Mouse (Mus musculus): ENCODE data around the gene Cldn24.

Cldn24 gene

GRCm38 (mm10) chr8:47832616-47833015, 10.7 kb downstream of the Cldn24 start:
- DNase-seq (ENCODE audit: low spot score): no peak

- DNase-seq (ENCODE audit: low spot score): no peak
These were observed 12.0 kb downstream of the Cldn24 start for GRCm38 (mm10) chr8:47833944-47834343.

- DNase-seq (ENCODE audit: low spot score): no peak
These were observed 21.1 kb downstream of the Cldn24 start for GRCm38 (mm10) chr8:47843063-47843462.

DNA sequence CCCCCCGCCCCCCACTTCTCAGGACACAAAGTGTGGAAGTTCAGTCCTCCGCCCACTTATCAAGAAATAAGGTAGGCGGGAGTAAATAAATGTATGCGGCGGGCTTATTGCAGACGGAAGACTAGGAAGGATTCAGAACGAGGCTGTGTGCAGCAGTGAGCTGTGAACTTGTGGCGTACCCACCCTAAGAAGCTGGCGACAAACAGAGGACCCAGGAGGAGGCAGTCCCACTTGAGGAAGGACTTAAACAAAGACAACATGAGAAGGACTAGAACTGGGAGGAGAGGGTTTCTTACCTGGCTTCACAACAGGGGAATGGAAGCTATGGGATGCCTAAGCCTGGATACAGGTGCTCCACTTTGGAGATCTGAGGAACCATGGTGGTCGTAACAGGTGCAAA, 21.7 kb downstream of the Cldn24 start:
- no peak for DNase-seq (ENCODE audit: low spot score)

GRCm38 (mm10) chr8:47845956-47846355, 24.0 kb downstream of the Cldn24 start:
- no peak for DNase-seq (ENCODE audit: low spot score)

DNA sequence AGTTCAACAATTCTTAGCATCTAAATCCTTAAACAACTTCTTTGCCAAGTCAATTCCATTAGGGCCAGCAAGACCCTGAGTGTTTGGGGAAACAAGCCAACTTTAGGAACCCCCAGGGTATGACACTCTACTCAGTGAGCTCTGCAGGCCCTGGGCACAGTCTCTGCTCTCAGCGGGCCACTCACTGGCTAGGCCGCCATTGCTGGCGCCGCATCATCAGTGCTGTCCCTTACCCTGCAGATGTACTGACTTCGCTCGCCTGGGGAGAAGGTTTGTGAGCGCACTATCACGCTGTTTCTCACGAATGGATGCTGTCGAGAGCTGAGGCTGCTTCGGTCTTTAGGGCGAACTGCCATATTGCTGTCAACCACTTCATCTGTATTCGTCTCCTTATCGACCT, 25.2 kb downstream of the Cldn24 start:
- DNase-seq (ENCODE audit: low spot score): no peak

- no peak for DNase-seq (ENCODE audit: low spot score)
These were observed 26.0 kb downstream of the Cldn24 start for GRCm38 (mm10) chr8:47847931-47848330.

DNA sequence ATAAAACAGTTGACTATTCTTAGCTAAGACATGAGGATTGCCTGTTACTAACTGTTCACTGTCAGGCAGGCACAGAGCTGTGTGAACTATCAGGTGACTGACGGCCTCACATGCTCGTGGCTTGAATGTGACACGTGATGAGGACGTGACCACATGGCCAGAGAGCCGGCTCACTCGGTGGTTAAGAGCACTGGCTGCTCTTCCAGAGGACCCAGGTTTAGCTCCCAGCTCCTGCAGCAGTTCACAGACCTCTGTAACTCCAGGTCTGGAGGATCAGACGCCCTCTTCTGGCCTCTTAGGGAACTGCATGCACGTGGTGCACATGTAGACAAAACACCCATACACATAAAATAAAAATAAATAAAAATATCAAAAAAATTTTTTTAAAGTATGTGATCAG, 27.9 kb downstream of the Cldn24 start:
- no peak for DNase-seq (ENCODE audit: low spot score)

GRCm38 (mm10) chr8:47851824-47852502, 30.0 kb downstream of the Cldn24 start:
- DNase-seq (ENCODE audit: low spot score): peak; percentile 29

- DNase-seq (ENCODE audit: low spot score): no peak
These were observed 30.8 kb downstream of the Cldn24 start for GRCm38 (mm10) chr8:47852737-47853136.

DNA sequence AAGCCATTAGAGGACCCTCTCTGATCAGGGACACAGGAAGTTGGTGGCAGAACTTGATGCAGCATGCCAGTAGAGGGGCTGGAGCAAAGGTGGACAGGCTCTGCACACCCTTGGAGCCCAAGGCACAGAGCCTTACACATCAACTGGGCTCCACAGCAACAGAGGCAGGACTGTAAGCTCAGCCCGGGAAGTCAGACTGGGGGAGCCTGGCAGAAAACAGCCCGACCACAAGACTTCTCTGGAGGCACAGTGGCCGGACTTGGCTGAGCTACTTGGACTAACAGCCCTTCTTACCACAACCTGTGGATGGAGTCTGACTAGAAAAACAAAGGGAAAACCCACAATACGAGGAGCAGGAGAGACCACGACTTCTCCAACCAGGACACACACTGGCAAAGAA, 31.4 kb downstream of the Cldn24 start:
- DNase-seq (ENCODE audit: low spot score): no peak

DNA sequence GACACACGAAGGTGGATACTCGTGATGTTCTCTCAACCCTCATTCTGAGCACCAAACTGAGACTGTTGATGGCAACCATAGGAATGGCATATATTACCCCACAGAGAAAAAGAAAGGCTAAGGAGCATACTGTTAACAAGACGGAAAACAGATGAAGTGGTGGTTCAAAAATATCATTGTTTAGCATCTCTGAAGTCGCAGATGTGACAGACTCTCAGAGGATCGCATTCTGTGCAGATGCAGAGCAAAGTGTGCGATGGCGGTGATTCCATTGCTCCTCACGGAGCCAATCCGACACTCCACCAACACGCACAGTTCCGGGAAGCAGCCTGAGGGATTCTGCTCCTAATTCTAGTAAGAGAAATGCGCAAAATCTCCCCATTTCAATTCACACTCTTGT, 37.3 kb downstream of the Cldn24 start:
- no peak for DNase-seq (ENCODE audit: low spot score)

DNA sequence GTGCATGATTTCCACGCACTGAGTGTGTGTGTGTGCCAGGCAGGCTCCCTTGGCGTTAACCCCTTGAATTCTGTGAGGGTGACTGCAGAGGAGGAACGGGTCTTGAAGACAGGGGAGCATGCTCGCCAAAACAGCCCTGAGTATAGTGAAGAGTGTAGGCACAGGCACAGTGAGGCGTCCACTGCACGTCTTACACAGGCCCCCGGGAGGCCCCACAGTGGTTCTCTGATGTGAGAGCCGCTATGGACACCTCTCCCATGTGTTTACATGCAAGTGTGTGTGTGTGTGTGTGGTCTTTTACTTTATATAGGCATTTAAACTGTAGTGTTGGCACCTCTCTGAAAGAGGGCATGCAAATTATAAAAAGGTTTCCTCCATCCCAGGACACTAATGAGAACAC, 44.6 kb downstream of the Cldn24 start:
- DNase-seq (ENCODE audit: low spot score): no peak

GRCm38 (mm10) chr8:47867067-47867466, 45.1 kb downstream of the Cldn24 start:
- peak; percentile 83 for DNase-seq (ENCODE audit: low spot score)

Measured in ovary, postnatal 14 days (tissue).